Mouse (Mus musculus): Measurements from ENCODE around the gene Bub3.
A peak's percentile ranks its signal among the peaks of the same experiment; 100 is the strongest.

The Bub3 gene

DNA sequence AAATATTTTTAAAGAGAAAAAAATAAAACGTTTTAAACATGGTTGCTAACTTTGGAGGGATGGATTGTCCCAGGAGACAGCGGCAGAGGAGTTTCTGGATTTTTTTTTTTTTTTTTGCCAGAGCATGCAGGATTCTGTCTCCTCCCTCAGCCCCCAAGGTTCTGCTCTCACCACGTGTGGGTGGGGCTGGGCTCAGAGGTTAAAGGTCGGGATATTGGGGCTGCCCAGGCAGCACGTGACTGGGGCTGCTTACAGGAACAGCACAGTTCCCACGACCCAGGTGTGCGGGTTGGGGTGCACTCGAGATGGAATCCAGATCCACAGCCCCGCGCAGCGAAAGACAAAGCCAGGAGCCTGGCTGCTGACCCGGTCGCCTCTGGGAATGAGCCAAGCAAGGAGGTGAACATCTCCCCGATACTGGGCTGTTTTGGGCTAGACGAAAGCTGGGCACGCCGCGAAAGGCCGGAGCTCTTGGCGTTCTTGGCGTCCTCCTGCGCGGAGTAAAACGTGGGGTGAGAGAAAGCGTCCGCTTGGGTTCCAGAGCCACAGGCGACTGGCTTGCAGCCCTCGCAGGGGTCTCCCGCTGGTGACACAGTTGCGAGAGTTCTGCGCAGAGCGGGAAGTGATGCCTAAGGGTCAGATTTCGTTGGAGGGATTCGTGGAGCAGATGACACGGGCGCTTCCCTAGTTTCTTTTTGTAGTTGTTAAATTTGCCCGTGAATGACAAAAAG is 3.3 kb upstream of the Bub3 start:
- peak; percentile 44 for DNase-seq (ENCODE audit: low read depth)

DNA sequence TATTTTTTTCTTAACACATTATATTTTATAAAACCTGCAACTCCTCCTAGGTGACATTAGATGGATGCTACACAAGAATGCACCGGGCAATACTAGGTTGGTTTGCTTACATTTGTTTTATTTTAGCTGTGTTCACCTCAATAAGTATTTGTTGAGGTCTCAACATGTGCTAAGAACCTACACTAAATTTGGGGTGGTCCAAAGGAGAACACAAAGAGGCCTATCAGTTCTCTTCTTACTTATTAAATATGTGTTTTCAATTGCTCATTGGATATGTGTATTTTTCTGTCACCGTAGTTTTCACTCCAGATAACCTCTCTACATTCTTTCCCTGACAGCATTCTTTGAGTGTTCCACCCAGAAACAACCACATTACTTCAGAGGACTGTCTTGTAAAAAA is 2.3 kb upstream of the Bub3 start:
- no peak for DNase-seq (ENCODE audit: low read depth)

DNA sequence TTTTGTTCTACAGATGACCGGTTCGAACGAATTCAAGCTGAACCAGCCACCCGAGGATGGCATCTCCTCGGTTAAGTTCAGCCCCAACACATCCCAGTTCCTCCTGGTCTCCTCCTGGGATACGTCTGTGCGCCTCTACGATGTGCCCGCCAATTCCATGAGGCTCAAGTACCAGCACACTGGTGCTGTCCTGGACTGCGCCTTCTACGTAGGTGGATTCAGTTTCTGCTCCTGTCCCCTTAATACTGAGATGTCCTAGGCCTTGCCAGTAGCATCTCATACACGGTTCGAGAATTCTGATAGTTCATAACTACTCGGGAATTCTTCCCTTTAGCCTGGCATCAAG is 648 bp downstream of the Bub3 start:
- DNase-seq (ENCODE audit: low read depth), result no peak

DNA sequence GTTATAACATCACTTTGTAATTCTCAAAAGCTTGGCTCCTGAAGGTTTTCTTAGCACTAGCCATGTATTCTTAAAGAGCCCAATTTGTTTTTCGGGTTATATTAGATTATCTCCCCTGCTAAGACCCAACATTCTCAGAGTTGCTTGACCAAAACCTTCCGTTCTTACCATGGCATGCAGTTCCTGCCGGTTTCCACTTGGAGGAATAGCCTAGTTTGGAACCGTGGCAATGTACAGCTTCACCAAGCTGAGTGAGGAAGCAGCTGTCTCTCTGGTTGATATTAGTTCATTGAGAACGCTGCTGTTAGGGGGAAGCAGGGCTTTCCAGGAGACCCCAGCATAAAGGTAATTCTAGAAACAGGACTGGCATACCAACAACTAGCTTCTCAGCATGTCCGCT is 15.2 kb downstream of the Bub3 start:
- DNase-seq (ENCODE audit: low read depth), result no peak

DNA sequence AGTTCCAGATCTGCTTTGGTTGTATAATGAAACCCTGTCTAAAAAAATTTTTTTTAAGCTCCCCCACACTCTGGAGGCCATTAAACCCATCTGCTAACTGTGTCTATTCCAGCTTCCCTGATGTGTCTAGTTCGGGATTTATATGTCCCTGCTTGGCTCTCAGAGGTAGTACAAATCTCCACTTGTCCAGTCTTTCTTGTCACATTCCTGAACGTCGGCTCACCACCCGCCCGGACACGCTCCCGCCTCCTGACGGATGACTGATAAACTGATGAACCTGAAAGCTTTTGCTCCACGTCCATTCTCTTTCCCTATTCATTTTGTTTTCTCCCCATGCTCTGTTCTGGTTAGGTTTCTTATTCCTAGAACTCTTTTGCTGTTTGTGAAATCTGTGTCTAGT is 22.2 kb downstream of the Bub3 start:
- no peak for DNase-seq (ENCODE audit: low read depth)

DNA sequence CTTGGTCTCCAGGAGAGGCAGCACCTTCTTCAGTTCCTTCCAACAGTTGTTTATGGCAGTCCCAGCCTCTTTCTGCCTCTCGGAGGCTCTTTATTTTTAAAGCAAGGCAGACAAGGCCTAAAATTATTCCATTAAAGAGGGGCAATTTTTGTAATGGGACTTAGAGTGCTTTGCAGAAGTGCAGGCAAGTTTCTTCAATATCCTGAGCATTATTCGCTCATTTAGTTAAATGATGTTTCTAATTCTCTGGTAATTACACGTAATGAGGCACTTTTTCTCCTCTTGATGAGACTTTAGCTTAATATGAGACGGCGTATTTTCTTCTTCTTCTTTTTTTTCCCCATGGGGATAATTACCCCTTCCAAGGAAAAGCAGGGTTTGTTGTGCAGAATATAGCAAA is 25.5 kb downstream of the Bub3 start:
- no peak for DNase-seq (ENCODE audit: low read depth)

DNA sequence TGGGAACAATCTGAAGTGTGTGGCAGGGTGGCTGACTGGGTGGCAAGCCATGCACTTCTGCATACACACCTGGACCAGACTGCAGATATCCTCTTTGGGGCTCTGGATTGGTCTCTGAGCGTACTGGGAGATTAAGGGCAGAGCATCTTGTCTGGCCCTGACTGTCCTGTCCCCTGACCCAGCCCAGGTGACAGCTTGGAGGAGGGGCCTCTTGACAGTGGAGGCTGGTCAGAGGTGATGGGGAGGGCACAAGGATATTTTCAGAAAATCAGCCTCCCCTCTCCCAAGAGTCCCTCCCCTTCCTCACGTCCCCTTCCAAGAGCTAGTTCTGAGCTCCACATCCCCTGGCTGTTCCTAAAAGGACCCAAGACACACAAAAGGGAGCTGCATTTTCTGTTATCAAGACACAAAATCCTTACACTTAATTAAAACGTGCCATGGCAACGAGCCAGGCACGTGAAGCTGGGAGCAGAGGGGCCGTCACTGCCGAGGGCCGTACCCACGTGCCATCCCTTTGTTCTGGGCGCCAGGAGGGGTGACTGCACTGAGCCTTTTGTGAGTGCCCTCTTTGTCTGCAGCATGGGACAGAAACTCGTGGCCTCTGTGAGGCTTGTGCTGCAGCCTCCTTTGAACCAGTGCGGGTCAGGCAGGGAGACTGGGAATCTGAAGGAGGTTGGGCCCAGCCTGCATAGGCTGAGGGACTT is 37.9 kb downstream of the Bub3 start:
- DNase-seq (ENCODE audit: low read depth), result no peak

DNA sequence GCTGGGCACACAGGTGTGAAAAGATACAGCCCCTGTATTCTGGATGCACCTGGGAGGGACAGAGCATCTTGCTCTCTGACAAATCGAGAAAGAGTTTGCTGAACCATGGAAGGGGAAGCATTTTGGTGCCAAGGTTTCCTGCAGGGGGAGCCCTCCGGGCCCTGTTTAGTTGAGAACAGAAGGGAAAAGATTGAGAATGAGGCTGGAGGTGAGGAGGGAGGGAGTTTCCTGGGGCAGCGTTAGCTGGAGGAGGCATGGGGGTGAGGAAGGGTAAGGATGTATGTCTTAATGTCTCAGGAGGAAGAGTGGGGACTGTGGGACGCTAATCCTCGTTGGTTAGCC is 38.4 kb downstream of the Bub3 start:
- no peak for DNase-seq (ENCODE audit: low read depth)

DNA sequence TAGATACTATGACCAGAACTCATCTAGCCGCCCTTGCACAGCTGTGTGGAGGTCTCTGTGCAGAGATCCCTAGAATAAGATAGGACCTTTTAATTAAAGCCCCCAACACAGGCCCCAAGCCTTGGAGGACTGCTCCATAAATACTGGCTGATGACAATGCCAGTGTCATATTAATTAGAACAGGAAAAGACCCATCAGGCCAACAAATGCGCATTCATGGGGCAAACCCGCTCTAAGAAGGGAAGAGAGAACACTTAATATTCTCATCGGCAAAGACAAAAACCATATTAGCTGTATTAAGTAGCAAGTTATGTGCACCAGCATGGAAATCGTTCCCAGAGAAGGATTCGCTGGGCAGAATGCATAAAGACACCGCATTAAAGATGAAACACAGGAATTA is 42.1 kb downstream of the Bub3 start:
- no peak for DNase-seq (ENCODE audit: low read depth)

DNA sequence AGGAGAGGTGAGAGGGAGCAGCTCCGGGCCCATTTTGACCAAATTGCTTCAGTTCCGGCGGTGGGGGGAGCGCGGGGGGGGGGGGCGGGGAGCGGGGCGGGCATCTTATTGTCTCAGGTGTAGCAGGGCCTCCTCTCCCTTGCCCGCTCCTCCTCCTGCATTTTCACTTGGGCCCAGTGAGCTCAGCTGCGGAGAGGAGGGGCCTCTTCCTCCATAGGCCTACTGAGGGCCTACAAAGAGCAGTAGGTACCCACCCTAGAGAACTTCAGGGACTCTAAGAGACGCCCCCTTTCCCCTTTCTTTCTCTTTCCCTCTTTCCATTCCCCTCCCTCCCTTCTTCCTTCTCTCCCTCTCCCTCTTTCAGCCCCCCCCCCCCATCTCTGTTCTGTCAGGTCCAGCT is 43.2 kb downstream of the Bub3 start:
- no peak for DNase-seq (ENCODE audit: low read depth)

DNA sequence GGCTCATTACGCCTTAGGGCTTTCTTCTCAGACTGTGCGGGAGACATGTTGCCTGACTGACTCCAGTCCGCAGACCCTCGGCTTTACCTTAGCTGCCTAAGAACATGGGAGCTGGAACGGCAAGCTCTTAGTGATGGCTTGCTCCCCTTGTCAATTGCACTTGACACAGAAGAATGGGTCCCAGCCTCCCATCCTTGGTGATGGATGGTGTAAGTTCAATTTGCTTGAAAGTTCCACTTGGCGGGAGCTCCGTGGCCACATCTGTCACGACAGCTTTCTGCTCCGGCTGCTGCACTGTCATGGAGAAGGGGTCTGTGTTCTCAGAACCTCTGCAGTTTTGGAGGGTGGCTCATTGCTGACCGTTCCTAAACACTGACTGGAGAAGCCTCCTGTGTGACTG is 44.9 kb downstream of the Bub3 start:
- DNase-seq (ENCODE audit: low read depth), result no peak

DNA sequence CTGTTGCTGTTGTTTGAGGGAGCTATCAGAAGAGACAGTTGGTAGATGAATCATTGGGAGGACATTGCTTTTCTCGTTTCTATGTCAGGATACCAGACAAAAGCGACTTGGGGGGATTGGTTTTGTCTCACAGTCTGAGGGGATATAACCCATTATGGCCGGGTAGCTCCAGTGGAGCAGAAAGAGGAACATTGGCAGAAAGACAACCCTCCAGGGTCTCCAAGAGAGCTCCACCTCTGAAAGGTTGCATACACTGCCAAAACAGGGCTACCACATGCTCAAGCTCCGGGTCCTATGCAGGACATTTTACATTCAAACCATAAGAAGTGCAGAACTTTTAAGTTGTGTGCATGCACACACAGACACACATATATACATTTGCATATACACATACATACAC is 45.5 kb downstream of the Bub3 start:
- no peak for DNase-seq (ENCODE audit: low read depth)

DNA sequence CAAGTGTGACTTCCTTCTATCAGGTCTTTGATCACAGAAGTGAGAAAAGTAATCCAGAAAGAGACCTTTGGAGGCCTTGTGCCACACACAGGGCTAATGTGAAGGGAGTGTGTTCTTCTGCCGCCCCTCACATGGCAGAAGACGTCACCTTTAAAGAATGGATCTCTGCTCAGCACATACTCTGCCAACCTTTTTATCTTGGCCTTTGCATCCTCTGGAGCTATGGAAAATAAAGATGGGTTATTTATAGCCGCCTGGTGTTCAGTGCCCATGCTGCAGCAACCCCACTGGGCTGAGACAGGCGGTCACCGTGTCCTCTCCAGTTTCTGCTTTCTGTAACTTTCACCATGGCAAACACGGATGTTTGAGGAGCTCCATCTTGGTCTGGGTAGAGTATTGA is 48.0 kb downstream of the Bub3 start:
- DNase-seq (ENCODE audit: low read depth), result no peak

DNA sequence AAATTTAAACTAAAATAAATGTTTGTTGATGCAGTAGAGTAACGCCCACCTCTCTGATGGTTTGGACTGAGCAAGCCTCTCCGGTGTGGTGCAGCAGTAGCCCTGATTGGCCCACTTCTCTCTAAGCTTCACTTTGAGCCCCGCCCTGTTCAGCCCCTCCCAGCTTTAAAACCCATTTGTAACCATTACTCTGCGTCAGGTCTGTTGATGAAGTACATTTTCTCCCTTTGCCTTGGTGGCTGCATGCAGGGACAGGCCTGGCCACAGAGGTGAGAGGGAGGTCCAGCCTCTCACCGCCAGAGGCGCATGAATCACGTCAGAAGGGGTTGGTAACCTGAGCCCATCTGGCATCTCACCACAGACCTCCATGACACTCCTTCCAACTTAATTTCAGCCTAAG is 49.7 kb downstream of the Bub3 start:
- DNase-seq (ENCODE audit: low read depth), result no peak
